Mouse (Mus musculus): ENCODE measurements at regions not wholly inside any gene's neighbourhood (a gene's known extent, or its start where the extent isn't known, plus 50 kb on each side); places are given as distances from the start of the nearest gene placed in this dataset.

DNA sequence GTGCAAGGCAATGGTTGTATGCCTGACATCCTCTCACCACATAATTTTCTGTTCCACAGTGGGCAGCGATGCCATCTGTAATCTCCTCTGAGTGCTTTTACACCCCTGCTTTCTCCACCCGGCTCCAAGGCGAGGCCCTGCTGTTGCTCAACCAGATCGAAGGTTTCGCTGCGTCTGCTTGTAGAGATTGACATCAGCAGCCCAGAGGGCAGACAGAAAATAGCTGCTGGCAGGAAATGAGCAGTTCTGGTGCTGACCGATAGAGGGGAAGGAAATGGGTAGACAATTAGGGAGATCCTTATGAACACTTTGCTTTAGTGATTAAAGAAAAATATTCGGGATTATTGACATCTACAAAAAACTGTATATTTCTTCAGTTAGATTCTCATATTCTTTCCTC lies 155.3 kb upstream of the Prickle1 start:
- no peaks in the 10 kb centered on the region for H3K4me1 ChIP-seq (ENCODE audit: control insufficient read depth, insufficient read depth, low read length)
- no peak overlapping the region for H3K4me3 ChIP-seq (ENCODE audit: low read depth, low read length)
- no peak overlapping the region for H3K4me2 ChIP-seq
- no peaks in the 10 kb centered on the region for H3K27me3 ChIP-seq (ENCODE audit: control insufficient read depth, insufficient read depth, low read length)
- no peak for DNase-seq (ENCODE audit: low spot score, missing footprints)
- no peaks in the 10 kb centered on the region for H3K9me3 ChIP-seq (ENCODE audit: control insufficient read depth, low read length)
- H3K9ac ChIP-seq (ENCODE audit: low read length): no peak overlapping the region
- 72% methylated on average over 8 of the region's 8 CpGs for WGBS
- ATAC-seq (ENCODE audit: low FRiP score): no peak
- H3K36me3 ChIP-seq (ENCODE audit: control insufficient read depth, insufficient read depth, low read length): no peaks in the 10 kb centered on the region
- no peak overlapping the region for H3K27ac ChIP-seq (ENCODE audit: low read depth, low read length)

DNA sequence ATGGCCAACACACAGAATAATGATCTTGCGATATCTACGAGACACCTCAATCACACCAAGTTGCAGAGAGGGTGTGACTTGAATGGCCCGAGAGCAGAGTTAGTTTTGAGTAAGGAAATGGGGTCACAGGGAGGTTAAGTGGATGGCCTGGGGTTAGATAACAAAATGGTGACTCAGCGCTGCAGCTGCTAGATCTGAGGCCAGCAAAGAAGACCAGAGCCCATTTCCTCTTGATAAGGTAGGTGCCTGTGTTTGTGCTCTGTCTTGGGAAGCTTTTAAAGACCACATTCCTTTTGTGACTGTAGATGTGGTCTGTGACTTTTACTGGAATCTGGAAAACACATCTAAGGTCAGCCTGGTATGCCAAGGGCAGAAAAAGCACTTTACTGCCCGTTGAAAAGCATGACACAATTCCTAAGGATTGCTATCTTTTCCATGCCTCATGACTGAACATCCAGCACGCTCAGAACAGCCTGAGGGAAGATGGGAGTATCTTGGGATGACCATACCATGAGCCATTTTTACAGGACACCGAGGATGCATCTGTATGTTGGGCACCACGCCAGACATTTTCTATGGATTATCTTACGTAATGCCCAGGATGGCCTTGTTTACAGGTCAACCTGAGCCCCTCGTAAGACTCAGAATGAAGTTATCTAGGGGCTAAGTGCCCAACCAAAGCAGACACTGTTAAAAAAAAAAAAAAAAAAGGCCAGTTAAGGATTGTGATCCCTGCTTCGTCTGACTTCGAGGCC lies 148.7 kb upstream of the Prickle1 start:
- DNase-seq (ENCODE audit: low spot score, missing footprints): peak; percentile 23
- Histone ChIP-seq H3K4me1 (ENCODE audit: control insufficient read depth, insufficient read depth, low read length) (no peaks in the 10 kb centered on the region), H3K36me3 (ENCODE audit: control insufficient read depth, insufficient read depth, low read length) (no peaks in the 10 kb centered on the region), H3K9me3 (ENCODE audit: control insufficient read depth, low read length) (no peaks in the 10 kb centered on the region), H3K9ac (ENCODE audit: low read length) (no peak overlapping the region), H3K4me2 (no peak overlapping the region), H3K27ac (ENCODE audit: low read depth, low read length) (no peak overlapping the region), H3K4me3 (ENCODE audit: low read depth, low read length) (no peak overlapping the region), H3K27me3 (ENCODE audit: control insufficient read depth, insufficient read depth, low read length) (no peaks in the 10 kb centered on the region)
- ATAC-seq (ENCODE audit: low FRiP score): no peak
- 79% methylated on average over 12 of the region's 12 CpGs for WGBS

DNA sequence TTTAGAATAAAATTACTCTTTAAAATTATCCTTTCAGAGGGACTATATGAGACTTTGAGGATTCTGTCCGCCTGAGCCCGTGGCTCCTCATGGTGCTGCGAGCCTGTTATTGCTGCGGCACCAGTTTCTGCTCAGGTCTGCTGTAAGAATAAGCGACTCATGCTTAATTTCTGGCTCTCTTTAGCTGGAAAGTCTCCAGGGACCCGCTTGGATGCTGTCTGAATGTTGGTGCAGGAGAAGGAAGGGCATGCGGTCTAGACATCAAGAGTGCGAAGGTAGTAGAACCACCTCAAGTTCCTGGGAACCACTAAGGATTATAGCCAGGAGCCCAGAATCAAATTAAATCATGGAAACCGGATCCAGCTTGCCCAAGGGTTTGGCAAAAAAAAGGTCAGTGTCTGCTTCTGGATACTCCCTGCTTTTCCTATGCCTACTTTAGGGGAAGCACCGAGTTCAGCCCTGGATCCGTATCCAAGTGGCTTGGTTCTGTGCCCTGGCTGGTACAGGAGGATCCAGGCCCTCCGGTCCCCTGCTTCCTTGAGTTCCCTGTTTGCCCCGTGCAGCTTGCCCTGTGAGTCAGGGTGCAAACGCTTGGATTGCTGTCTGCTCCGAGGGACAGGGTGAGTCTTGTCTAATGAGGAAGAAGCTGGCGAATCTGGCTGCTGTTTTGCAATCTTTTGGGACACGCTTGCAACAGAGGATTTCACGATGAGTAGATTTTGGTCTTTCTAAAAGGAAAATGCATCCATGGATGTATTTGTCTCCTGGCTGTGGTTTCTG lies 138.2 kb upstream of the Prickle1 start:
- Histone ChIP-seq H3K4me1 (ENCODE audit: control insufficient read depth, insufficient read depth, low read length) (no peaks in the 10 kb centered on the region), H3K36me3 (ENCODE audit: control insufficient read depth, insufficient read depth, low read length) (no peaks in the 10 kb centered on the region), H3K9ac (ENCODE audit: low read length) (no peak overlapping the region), H3K9me3 (ENCODE audit: control insufficient read depth, low read length) (no peaks in the 10 kb centered on the region), H3K4me2 (no peak overlapping the region), H3K27ac (ENCODE audit: low read depth, low read length) (no peak overlapping the region), H3K4me3 (ENCODE audit: low read depth, low read length) (no peak overlapping the region), H3K27me3 (ENCODE audit: control insufficient read depth, insufficient read depth, low read length) (no peaks in the 10 kb centered on the region)
- ATAC-seq (ENCODE audit: low FRiP score) (no peak), DNase-seq (ENCODE audit: low spot score, missing footprints) (no peak)
- 90% methylated on average over 18 of the region's 18 CpGs for WGBS

DNA sequence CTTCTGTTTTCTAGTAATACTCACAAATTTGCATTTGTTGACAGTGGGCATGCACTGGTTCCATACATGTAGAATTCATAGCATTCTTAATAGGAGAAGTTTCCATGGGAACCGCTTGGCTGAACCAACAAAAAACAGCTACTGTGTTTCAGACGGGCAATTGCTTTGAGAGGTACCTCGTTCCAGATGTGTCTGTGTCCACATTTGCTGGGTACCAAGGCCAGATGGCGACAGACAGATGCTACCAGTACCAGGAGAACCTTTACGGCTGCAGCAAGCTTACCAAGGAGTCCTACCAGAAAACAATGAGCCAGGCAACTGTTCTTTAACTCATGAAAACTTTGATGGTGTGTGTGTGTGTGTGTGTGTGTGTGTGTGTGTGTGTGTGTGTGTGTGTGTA lies 137.1 kb upstream of the Prickle1 start:
- Histone ChIP-seq H3K4me3 (ENCODE audit: low read depth, low read length) (no peak overlapping the region), H3K27me3 (ENCODE audit: control insufficient read depth, insufficient read depth, low read length) (no peaks in the 10 kb centered on the region), H3K27ac (ENCODE audit: low read depth, low read length) (no peak overlapping the region), H3K4me2 (no peak overlapping the region), H3K36me3 (ENCODE audit: control insufficient read depth, insufficient read depth, low read length) (no peaks in the 10 kb centered on the region), H3K9me3 (ENCODE audit: control insufficient read depth, low read length) (no peaks in the 10 kb centered on the region), H3K9ac (ENCODE audit: low read length) (no peak overlapping the region), H3K4me1 (ENCODE audit: control insufficient read depth, insufficient read depth, low read length) (no peaks in the 10 kb centered on the region)
- no peak for ATAC-seq (ENCODE audit: low FRiP score)
- WGBS: 59% methylated on average over 5 of the region's 5 CpGs
- DNase-seq (ENCODE audit: low spot score, missing footprints): no peak

DNA sequence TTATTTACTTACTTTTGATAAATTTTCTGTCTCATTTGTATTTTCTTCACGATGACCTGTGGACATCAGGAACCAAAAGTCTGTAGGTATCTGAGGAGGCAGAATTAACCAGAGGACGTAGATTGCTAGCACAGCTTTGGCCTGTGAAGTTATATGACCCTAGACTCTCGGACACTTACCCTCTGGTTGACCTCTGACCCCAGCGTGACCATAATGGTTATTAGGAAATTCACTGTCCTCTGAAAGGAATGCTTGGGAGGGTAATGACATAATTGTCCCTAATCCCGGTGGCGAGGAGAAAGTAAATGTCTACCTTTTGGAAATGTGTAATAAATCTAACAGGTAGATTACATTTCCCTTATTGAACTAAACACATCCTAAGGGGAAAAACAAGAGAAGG lies 135.5 kb upstream of the Prickle1 start:
- no peak for DNase-seq (ENCODE audit: low spot score, missing footprints)
- Histone ChIP-seq H3K4me1 (ENCODE audit: control insufficient read depth, insufficient read depth, low read length) (no peaks in the 10 kb centered on the region), H3K4me2 (no peak overlapping the region), H3K27ac (ENCODE audit: low read depth, low read length) (no peak overlapping the region), H3K4me3 (ENCODE audit: low read depth, low read length) (no peak overlapping the region), H3K9me3 (ENCODE audit: control insufficient read depth, low read length) (no peaks in the 10 kb centered on the region), H3K36me3 (ENCODE audit: control insufficient read depth, insufficient read depth, low read length) (no peaks in the 10 kb centered on the region), H3K9ac (ENCODE audit: low read length) (no peak overlapping the region), H3K27me3 (ENCODE audit: control insufficient read depth, insufficient read depth, low read length) (no peaks in the 10 kb centered on the region)
- no peak for ATAC-seq (ENCODE audit: low FRiP score)
- WGBS: 79% methylated on average over 6 of the region's 6 CpGs

DNA sequence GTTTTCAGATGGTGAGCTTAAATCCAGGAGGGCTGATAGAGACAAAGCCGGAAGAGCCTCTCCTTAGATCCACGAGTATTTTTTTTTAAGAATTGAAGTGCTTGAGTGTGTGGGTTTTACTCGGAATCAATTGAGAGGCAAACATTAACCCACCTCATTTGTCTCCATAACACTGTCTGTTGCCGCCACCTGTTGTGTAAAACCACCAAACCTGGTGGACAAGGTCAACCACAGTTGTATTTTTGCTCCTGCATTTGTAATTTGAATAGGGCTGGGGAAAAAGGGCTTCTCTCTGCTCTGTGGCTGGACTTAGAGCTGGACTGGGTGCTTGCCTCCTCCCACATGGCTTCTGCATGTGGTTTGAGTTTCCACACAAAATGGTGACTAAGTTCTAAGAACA lies 119.8 kb upstream of the Prickle1 start:
- Histone ChIP-seq H3K4me2 (no peak overlapping the region), H3K36me3 (ENCODE audit: control insufficient read depth, insufficient read depth, low read length) (no peaks in the 10 kb centered on the region), H3K9ac (ENCODE audit: low read length) (no peak overlapping the region), H3K27ac (ENCODE audit: low read depth, low read length) (no peak overlapping the region), H3K9me3 (ENCODE audit: control insufficient read depth, low read length) (no peaks in the 10 kb centered on the region), H3K4me3 (ENCODE audit: low read depth, low read length) (no peak overlapping the region), H3K27me3 (ENCODE audit: control insufficient read depth, insufficient read depth, low read length) (no peaks in the 10 kb centered on the region), H3K4me1 (ENCODE audit: control insufficient read depth, insufficient read depth, low read length) (no peaks in the 10 kb centered on the region)
- 85% methylated on average over 4 of the region's 4 CpGs for WGBS
- DNase-seq (ENCODE audit: low spot score, missing footprints) (no peak), ATAC-seq (ENCODE audit: low FRiP score) (no peak)

DNA sequence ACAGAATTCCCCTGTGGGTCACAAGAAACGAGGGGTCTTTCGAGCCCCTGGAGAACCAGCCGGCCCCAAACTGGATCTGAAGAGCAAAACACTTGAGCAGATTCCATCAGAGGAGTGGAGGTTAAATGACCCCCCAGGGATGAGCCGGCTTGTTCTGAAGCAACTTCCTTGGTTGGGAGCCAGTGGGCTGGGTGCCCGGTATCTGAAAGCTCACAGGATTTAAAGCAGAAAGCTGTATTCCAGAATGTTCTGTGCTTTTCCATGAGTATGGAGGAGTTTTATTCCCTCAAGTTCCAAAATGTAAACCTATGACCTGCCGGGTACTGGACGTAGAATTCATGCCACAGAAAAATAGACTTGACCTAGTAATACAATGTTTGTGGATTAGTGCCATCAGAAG lies 117.7 kb upstream of the Prickle1 start:
- DNase-seq (ENCODE audit: low spot score, missing footprints) (no peak), ATAC-seq (ENCODE audit: low FRiP score) (no peak)
- H3K4me2 ChIP-seq: no peak overlapping the region
- no peaks in the 10 kb centered on the region for H3K4me1 ChIP-seq (ENCODE audit: control insufficient read depth, insufficient read depth, low read length)
- H3K27ac ChIP-seq (ENCODE audit: low read depth, low read length): no peak overlapping the region
- 94% methylated on average over 7 of the region's 7 CpGs for WGBS
- H3K36me3 ChIP-seq (ENCODE audit: control insufficient read depth, insufficient read depth, low read length): no peaks in the 10 kb centered on the region
- H3K9me3 ChIP-seq (ENCODE audit: control insufficient read depth, low read length): no peaks in the 10 kb centered on the region
- no peak overlapping the region for H3K4me3 ChIP-seq (ENCODE audit: low read depth, low read length)
- H3K9ac ChIP-seq (ENCODE audit: low read length): no peak overlapping the region
- H3K27me3 ChIP-seq (ENCODE audit: control insufficient read depth, insufficient read depth, low read length): no peaks in the 10 kb centered on the region

DNA sequence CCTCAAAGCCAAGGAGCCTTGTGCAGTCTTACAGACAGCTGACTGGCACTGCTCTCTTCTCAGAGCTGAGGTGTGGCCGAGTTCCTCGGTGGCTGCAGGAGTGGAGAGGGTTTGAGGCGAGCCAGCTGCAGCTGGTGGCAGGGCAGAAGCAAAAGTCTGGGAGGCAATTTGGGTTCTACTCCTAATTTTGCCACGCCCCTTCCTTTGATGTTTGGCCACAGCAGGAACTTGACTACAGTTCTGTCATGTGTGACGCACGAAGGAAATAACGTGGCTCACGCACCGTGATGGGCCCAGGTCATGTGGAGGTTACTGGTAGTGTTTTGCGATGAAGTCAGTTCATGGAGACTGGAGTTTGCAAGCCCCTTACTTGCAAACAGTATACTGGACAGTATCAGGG lies 116.9 kb upstream of the Prickle1 start:
- ATAC-seq (ENCODE audit: low FRiP score) (no peak), DNase-seq (ENCODE audit: low spot score, missing footprints) (no peak)
- Histone ChIP-seq H3K4me2 (no peak overlapping the region), H3K4me3 (ENCODE audit: low read depth, low read length) (no peak overlapping the region), H3K9me3 (ENCODE audit: control insufficient read depth, low read length) (no peaks in the 10 kb centered on the region), H3K27ac (ENCODE audit: low read depth, low read length) (no peak overlapping the region), H3K9ac (ENCODE audit: low read length) (no peak overlapping the region), H3K4me1 (ENCODE audit: control insufficient read depth, insufficient read depth, low read length) (no peaks in the 10 kb centered on the region), H3K36me3 (ENCODE audit: control insufficient read depth, insufficient read depth, low read length) (no peaks in the 10 kb centered on the region), H3K27me3 (ENCODE audit: control insufficient read depth, insufficient read depth, low read length) (no peaks in the 10 kb centered on the region)
- WGBS: 81% methylated on average over 10 of the region's 10 CpGs

DNA sequence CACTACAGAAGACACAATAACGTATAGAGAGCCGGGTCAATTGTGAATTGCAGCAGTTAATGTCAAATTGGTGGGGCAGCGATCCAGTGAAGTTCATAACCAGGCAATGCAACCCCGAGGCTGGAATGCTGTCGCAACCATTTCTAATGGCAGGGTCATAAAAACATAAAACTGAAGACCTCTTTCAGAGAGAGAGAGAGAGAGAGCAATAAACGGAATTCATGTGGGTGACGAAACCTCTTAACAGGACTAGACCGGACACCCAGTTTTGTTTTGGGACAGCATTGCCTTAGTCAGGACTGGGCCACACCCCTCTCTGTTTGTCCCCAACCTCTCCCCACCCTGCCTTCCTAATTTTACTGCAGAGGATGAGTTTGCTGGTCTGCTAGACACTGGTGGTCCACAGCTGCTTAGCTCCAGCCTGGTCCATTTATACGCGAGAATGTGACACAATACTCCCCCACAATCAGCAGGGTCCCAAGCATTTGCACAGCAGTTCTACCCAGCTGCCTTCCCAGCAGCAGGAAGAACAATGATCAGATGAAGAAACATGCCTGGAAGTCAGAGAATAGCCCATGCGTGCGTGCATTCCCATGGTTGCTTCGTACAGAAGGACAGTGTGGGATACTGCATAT lies 115.6 kb upstream of the Prickle1 start:
- no peak for DNase-seq (ENCODE audit: low spot score, missing footprints)
- Histone ChIP-seq H3K36me3 (ENCODE audit: control insufficient read depth, insufficient read depth, low read length) (no peaks in the 10 kb centered on the region), H3K4me1 (ENCODE audit: control insufficient read depth, insufficient read depth, low read length) (no peaks in the 10 kb centered on the region), H3K4me2 (no peak overlapping the region), H3K27ac (ENCODE audit: low read depth, low read length) (no peak overlapping the region), H3K4me3 (ENCODE audit: low read depth, low read length) (no peak overlapping the region), H3K9me3 (ENCODE audit: control insufficient read depth, low read length) (no peaks in the 10 kb centered on the region), H3K27me3 (ENCODE audit: control insufficient read depth, insufficient read depth, low read length) (no peaks in the 10 kb centered on the region), H3K9ac (ENCODE audit: low read length) (no peak overlapping the region)
- WGBS: 89% methylated on average over 13 of the region's 13 CpGs
- ATAC-seq (ENCODE audit: low FRiP score): no peak

All from midbrain, embryonic 11.5 days (tissue).